Mouse (Mus musculus) adrenal gland, postnatal 4 days (tissue): ENCODE results near the gene Suclg1. TPM values are rescaled to one million over a fixed set of nuclear protein-coding genes. Genes with fewer than 3 reads are reported as not detected.

Experiments
- DNase-seq, 2 experiments: peaks; one replicate each; pipeline ENCODE4 v3.0.0; 2021 to 2022; ENCODE audit warnings: low spot score in 2 of 2, mixed read lengths in 2 of 2
- long read RNA-seq, 2 experiments: library from polyadenylated mRNA; stranded (forward); transcript quantifications; one replicate each; pipeline ENCODE4 v2.0.0; 2021
- total RNA-seq, 2 experiments: library from RNA; stranded (reverse); gene quantifications; 2 replicates each; pipeline ENCODE4 v1.2.3; 2021

The Suclg1 gene
- 100 to 1,000 TPM; 245 to 281 TPM for total RNA-seq
- long read RNA-seq, experiment 1, transcript Suclg1-201 (9 exons, 1,519 nt), result major isoform, 262 of 288 reads
- long read RNA-seq, experiment 1, partial matches to known transcripts, result 17 of 288 reads
- long read RNA-seq, experiment 1, other reads (novel, unspliced or antisense), result 7 of 288 reads
- long read RNA-seq, experiment 2, transcript Suclg1-201 (9 exons, 1,519 nt), result major isoform, 249 of 297 reads
- long read RNA-seq, experiment 2, partial matches to known transcripts, result 37 of 297 reads
- long read RNA-seq, experiment 2, other reads (novel, unspliced or antisense), result 9 of 297 reads

- DNase-seq, result peak; percentile 58 to 81
Observed at GRCm38 (mm10) chr6:73248237-73249048, at the start of gene Suclg1. Gene Suclg1, plus strand, starts transcription at chr6:73248382.

- DNase-seq, result no peak
Observed at GRCm38 (mm10) chr6:73203724-73204123, 44.5 kb upstream of the Suclg1 start.

- DNase-seq, result no peak
Observed at GRCm38 (mm10) chr6:73204937-73205336, 43.2 kb upstream of the Suclg1 start.

- DNase-seq, result no peak
Observed at GRCm38 (mm10) chr6:73209598-73209997, 38.6 kb upstream of the Suclg1 start.

GRCm38 (mm10) chr6:73210445-73210972, 37.7 kb upstream of the Suclg1 start:
- no peak for DNase-seq

- no peak for DNase-seq
Observed at GRCm38 (mm10) chr6:73211036-73211435, 37.1 kb upstream of the Suclg1 start.

- no peak for DNase-seq
Observed at GRCm38 (mm10) chr6:73211602-73212001, 36.6 kb upstream of the Suclg1 start.

GRCm38 (mm10) chr6:73221189-73221957, 26.8 kb upstream of the Suclg1 start, which contains the start of gene Dnah6:
Gene Dnah6, minus strand, starts transcription at chr6:73221651.
- DNase-seq, result peak; percentile 59 to 80

GRCm38 (mm10) chr6:73221958-73222735, 26.0 kb upstream of the Suclg1 start:
- DNase-seq, result no peak

- DNase-seq, result peak; percentile 40 to 71
Observed at GRCm38 (mm10) chr6:73222841-73223526, 25.2 kb upstream of the Suclg1 start.

GRCm38 (mm10) chr6:73227376-73228158, 20.6 kb upstream of the Suclg1 start:
- DNase-seq, result no peak

GRCm38 (mm10) chr6:73228408-73228807, 19.8 kb upstream of the Suclg1 start:
- no peak for DNase-seq

- DNase-seq, result no peak
Observed at GRCm38 (mm10) chr6:73228881-73229280, 19.3 kb upstream of the Suclg1 start.

- DNase-seq, result no peak
Observed at GRCm38 (mm10) chr6:73232152-73232584, 16.0 kb upstream of the Suclg1 start.

GRCm38 (mm10) chr6:73233202-73233726, 14.9 kb upstream of the Suclg1 start:
- DNase-seq, result no peak

- DNase-seq, result no peak
Observed at GRCm38 (mm10) chr6:73234302-73234900, 13.8 kb upstream of the Suclg1 start.

- DNase-seq, result no peak
Observed at GRCm38 (mm10) chr6:73235650-73236049, 12.5 kb upstream of the Suclg1 start.

- DNase-seq, result no peak
Observed at GRCm38 (mm10) chr6:73246821-73247220, 1.4 kb upstream of the Suclg1 start.
